Mouse (Mus musculus): ENCODE measurements around the gene Alg9. TPM values are rescaled to one million over a fixed set of nuclear protein-coding genes. Genes with fewer than 3 reads are reported as not detected.

The Alg9 gene
- polyA plus RNA-seq, 1 experiment from 2014 or later: 57.2 TPM

GRCm38 (mm10) chr9:50800985-50801384 lies 26.2 kb downstream of the Alg9 start:
- H3K4me3 ChIP-seq (ENCODE audit: low read depth, low read length): no peak overlapping the region
- ATAC-seq: no peak
- H3K27ac ChIP-seq (ENCODE audit: low read length): no peak overlapping the region
- H3K27me3 ChIP-seq (ENCODE audit: control insufficient read depth, insufficient read depth, low read depth, low read length): no peaks in the 10 kb centered on the region
- 62% methylated on average over 2 of the region's 2 CpGs for WGBS
- no peaks in the 10 kb centered on the region for H3K4me1 ChIP-seq (ENCODE audit: control insufficient read depth, insufficient read depth, low read length)
- H3K4me2 ChIP-seq (ENCODE audit: low read length): no peak overlapping the region
- H3K9me3 ChIP-seq (replicated peaks; ENCODE audit: control insufficient read depth, low read length, poor library complexity, severe bottlenecking): no peaks in the 10 kb centered on the region
- H3K9ac ChIP-seq (ENCODE audit: low read depth, low read length): no peak overlapping the region
- H3K36me3 ChIP-seq (ENCODE audit: control insufficient read depth, insufficient read depth, low read length): peaks cover 25% of the 10 kb centered on the region

GRCm38 (mm10) chr9:50803055-50803671 lies 28.3 kb downstream of the Alg9 start:
- Histone ChIP-seq H3K9ac (ENCODE audit: low read depth, low read length) (no peak overlapping the region), H3K4me2 (ENCODE audit: low read length) (no peak overlapping the region), H3K27ac (ENCODE audit: low read length) (no peak overlapping the region), H3K9me3 (replicated peaks; ENCODE audit: control insufficient read depth, low read length, poor library complexity, severe bottlenecking) (no peaks in the 10 kb centered on the region), H3K4me3 (ENCODE audit: low read depth, low read length) (no peak overlapping the region), H3K4me1 (ENCODE audit: control insufficient read depth, insufficient read depth, low read length) (no peaks in the 10 kb centered on the region), H3K27me3 (ENCODE audit: control insufficient read depth, insufficient read depth, low read depth, low read length) (no peaks in the 10 kb centered on the region), H3K36me3 (ENCODE audit: control insufficient read depth, insufficient read depth, low read length) (peaks cover 29% of the 10 kb centered on the region)
- 88% methylated on average over 7 of the region's 7 CpGs for WGBS
- ATAC-seq: no peak

DNA sequence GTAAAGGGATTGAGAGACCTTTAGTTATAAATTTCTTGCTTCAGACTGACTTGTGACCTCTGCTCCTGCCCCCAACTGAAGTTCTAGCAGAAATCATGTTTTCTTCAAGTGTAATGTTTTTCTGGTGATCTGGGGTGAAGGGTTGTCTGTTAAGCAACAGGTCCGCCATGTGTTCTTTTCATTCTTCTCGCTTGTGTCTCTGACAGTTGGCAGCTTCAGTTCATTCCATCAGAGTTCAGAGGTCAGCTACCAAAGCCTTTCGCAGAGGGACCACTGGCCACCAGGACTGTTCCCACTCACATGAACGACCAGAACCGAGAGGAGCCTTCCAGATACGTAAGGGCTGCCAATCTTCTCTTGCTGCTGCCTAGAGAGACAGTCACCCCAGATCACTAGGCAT lies 33.7 kb downstream of the Alg9 start:
- no peak overlapping the region for H3K4me3 ChIP-seq (ENCODE audit: low read depth, low read length)
- no peaks in the 10 kb centered on the region for H3K4me1 ChIP-seq (ENCODE audit: control insufficient read depth, insufficient read depth, low read length)
- H3K9ac ChIP-seq (ENCODE audit: low read depth, low read length): no peak overlapping the region
- H3K36me3 ChIP-seq (ENCODE audit: control insufficient read depth, insufficient read depth, low read length): peaks cover 32% of the 10 kb centered on the region
- no peak overlapping the region for H3K4me2 ChIP-seq (ENCODE audit: low read length)
- H3K27ac ChIP-seq (ENCODE audit: low read length): no peak overlapping the region
- no peaks in the 10 kb centered on the region for H3K9me3 ChIP-seq (replicated peaks; ENCODE audit: control insufficient read depth, low read length, poor library complexity, severe bottlenecking)
- 94% methylated on average over 6 of the region's 6 CpGs for WGBS
- no peaks in the 10 kb centered on the region for H3K27me3 ChIP-seq (ENCODE audit: control insufficient read depth, insufficient read depth, low read depth, low read length)
- ATAC-seq: no peak

GRCm38 (mm10) chr9:50809146-50809545 lies 34.3 kb downstream of the Alg9 start:
- no peaks in the 10 kb centered on the region for H3K4me1 ChIP-seq (ENCODE audit: control insufficient read depth, insufficient read depth, low read length)
- H3K9me3 ChIP-seq (replicated peaks; ENCODE audit: control insufficient read depth, low read length, poor library complexity, severe bottlenecking): no peaks in the 10 kb centered on the region
- no peak for ATAC-seq
- H3K27me3 ChIP-seq (ENCODE audit: control insufficient read depth, insufficient read depth, low read depth, low read length): no peaks in the 10 kb centered on the region
- H3K27ac ChIP-seq (ENCODE audit: low read length): no peak overlapping the region
- no peak overlapping the region for H3K4me2 ChIP-seq (ENCODE audit: low read length)
- H3K36me3 ChIP-seq (ENCODE audit: control insufficient read depth, insufficient read depth, low read length): peaks cover 34% of the 10 kb centered on the region
- whole genome bisulfite sequencing: 95% methylated on average over 13 of the region's 13 CpGs
- H3K9ac ChIP-seq (ENCODE audit: low read depth, low read length): no peak overlapping the region
- no peak overlapping the region for H3K4me3 ChIP-seq (ENCODE audit: low read depth, low read length)

GRCm38 (mm10) chr9:50811187-50811586 lies 36.4 kb downstream of the Alg9 start:
- no peak overlapping the region for H3K9ac ChIP-seq (ENCODE audit: low read depth, low read length)
- no peak for ATAC-seq
- 97% methylated on average over 7 of the region's 7 CpGs for WGBS
- no peaks in the 10 kb centered on the region for H3K9me3 ChIP-seq (replicated peaks; ENCODE audit: control insufficient read depth, low read length, poor library complexity, severe bottlenecking)
- no peak overlapping the region for H3K27ac ChIP-seq (ENCODE audit: low read length)
- H3K4me1 ChIP-seq (ENCODE audit: control insufficient read depth, insufficient read depth, low read length): no peaks in the 10 kb centered on the region
- H3K27me3 ChIP-seq (ENCODE audit: control insufficient read depth, insufficient read depth, low read depth, low read length): no peaks in the 10 kb centered on the region
- H3K4me2 ChIP-seq (ENCODE audit: low read length): no peak overlapping the region
- H3K36me3 ChIP-seq (ENCODE audit: control insufficient read depth, insufficient read depth, low read length): peaks cover 18% of the 10 kb centered on the region
- H3K4me3 ChIP-seq (ENCODE audit: low read depth, low read length): no peak overlapping the region

GRCm38 (mm10) chr9:50811746-50812145 lies 36.9 kb downstream of the Alg9 start:
- Histone ChIP-seq H3K4me2 (ENCODE audit: low read length) (no peak overlapping the region), H3K27me3 (ENCODE audit: control insufficient read depth, insufficient read depth, low read depth, low read length) (no peaks in the 10 kb centered on the region), H3K4me1 (ENCODE audit: control insufficient read depth, insufficient read depth, low read length) (no peaks in the 10 kb centered on the region), H3K4me3 (ENCODE audit: low read depth, low read length) (no peak overlapping the region), H3K9ac (ENCODE audit: low read depth, low read length) (no peak overlapping the region), H3K9me3 (replicated peaks; ENCODE audit: control insufficient read depth, low read length, poor library complexity, severe bottlenecking) (no peaks in the 10 kb centered on the region), H3K36me3 (ENCODE audit: control insufficient read depth, insufficient read depth, low read length) (peaks cover 21% of the 10 kb centered on the region), H3K27ac (ENCODE audit: low read length) (no peak overlapping the region)
- WGBS: 77% methylated on average over 2 of the region's 2 CpGs
- ATAC-seq: no peak

DNA sequence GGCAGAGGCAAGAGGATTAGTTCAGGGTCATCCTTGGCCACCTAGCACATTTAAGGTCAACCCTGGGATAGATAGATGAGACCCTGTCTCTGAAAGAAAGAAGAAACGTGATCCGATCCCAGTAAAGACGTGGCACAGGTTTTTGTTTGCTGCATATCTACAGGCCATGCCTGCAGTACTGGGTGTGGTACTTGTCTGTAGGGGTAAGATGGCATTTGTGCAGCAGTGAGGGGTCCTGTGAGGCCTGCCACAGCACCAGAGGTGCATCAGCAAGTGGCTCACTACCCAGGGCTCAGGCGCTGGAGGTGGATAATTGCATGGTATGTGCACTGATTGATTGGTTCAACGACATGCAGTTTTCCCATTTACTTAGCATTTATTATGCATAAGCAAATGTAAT lies 39.0 kb downstream of the Alg9 start:
- no peaks in the 10 kb centered on the region for H3K4me1 ChIP-seq (ENCODE audit: control insufficient read depth, insufficient read depth, low read length)
- H3K9ac ChIP-seq (ENCODE audit: low read depth, low read length): no peak overlapping the region
- peaks cover 19% of the 10 kb centered on the region for H3K36me3 ChIP-seq (ENCODE audit: control insufficient read depth, insufficient read depth, low read length)
- no peak overlapping the region for H3K4me3 ChIP-seq (ENCODE audit: low read depth, low read length)
- H3K4me2 ChIP-seq (ENCODE audit: low read length): no peak overlapping the region
- H3K27me3 ChIP-seq (ENCODE audit: control insufficient read depth, insufficient read depth, low read depth, low read length): no peaks in the 10 kb centered on the region
- H3K9me3 ChIP-seq (replicated peaks; ENCODE audit: control insufficient read depth, low read length, poor library complexity, severe bottlenecking): no peaks in the 10 kb centered on the region
- no peak for ATAC-seq
- H3K27ac ChIP-seq (ENCODE audit: low read length): no peak overlapping the region
- 95% methylated on average over 5 of the region's 5 CpGs for WGBS

GRCm38 (mm10) chr9:50815666-50816065 lies 40.8 kb downstream of the Alg9 start:
- ATAC-seq: no peak
- 97% methylated on average over 4 of the region's 4 CpGs for WGBS
- Histone ChIP-seq H3K27me3 (ENCODE audit: control insufficient read depth, insufficient read depth, low read depth, low read length) (no peaks in the 10 kb centered on the region), H3K36me3 (ENCODE audit: control insufficient read depth, insufficient read depth, low read length) (peaks cover 18% of the 10 kb centered on the region), H3K4me1 (ENCODE audit: control insufficient read depth, insufficient read depth, low read length) (no peaks in the 10 kb centered on the region), H3K4me3 (ENCODE audit: low read depth, low read length) (no peak overlapping the region), H3K4me2 (ENCODE audit: low read length) (no peak overlapping the region), H3K9ac (ENCODE audit: low read depth, low read length) (no peak overlapping the region), H3K27ac (ENCODE audit: low read length) (no peak overlapping the region), H3K9me3 (replicated peaks; ENCODE audit: control insufficient read depth, low read length, poor library complexity, severe bottlenecking) (no peaks in the 10 kb centered on the region)

GRCm38 (mm10) chr9:50816512-50816911 lies 41.7 kb downstream of the Alg9 start:
- no peak overlapping the region for H3K4me3 ChIP-seq (ENCODE audit: low read depth, low read length)
- WGBS: 92% methylated on average over 1 of the region's 1 CpGs
- H3K27ac ChIP-seq (ENCODE audit: low read length): no peak overlapping the region
- no peak overlapping the region for H3K9ac ChIP-seq (ENCODE audit: low read depth, low read length)
- no peak overlapping the region for H3K4me2 ChIP-seq (ENCODE audit: low read length)
- H3K4me1 ChIP-seq (ENCODE audit: control insufficient read depth, insufficient read depth, low read length): no peaks in the 10 kb centered on the region
- no peaks in the 10 kb centered on the region for H3K27me3 ChIP-seq (ENCODE audit: control insufficient read depth, insufficient read depth, low read depth, low read length)
- no peak for ATAC-seq
- peaks cover 18% of the 10 kb centered on the region for H3K36me3 ChIP-seq (ENCODE audit: control insufficient read depth, insufficient read depth, low read length)
- no peaks in the 10 kb centered on the region for H3K9me3 ChIP-seq (replicated peaks; ENCODE audit: control insufficient read depth, low read length, poor library complexity, severe bottlenecking)
